Mouse (Mus musculus) c-Kit-negative CD71-positive TER-119-positive erythroid progenitor cells, embryonic 14.5 days (primary cell): ENCODE results near the gene Hs3st4.

Source experiments
- DNase-seq: peaks from one replicate; pipeline ENCODE4 v3.0.0-alpha.2; 2013; ENCODE audit warnings: low read depth, low spot score

The Hs3st4 gene

GRCm38 (mm10) chr7:123982461-123983038 lies at the start of gene Hs3st4:
Gene Hs3st4 (plus strand): TSS chr7:123982869.
- DNase-seq: no peak

DNA sequence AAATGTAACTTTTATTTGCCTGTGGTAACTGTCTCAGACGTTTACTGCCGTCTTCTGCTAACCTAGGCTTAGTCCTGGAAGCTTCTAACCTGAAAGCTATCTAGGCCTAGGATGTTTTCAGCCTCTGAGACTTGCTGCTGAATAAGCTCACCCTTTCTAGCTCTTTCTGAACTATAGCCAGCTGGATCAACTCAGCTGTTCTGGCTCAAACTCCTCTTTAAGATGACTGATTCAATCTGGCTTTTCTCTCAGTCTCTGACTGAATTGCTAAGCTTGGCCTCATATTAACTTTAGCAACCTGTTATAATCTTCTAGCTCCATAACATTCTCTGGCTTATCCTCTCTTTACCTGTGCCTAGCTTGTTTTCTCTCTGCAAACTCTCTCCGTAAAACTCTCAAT lies 35.8 kb upstream of the Hs3st4 start:
- no peak for DNase-seq

DNA sequence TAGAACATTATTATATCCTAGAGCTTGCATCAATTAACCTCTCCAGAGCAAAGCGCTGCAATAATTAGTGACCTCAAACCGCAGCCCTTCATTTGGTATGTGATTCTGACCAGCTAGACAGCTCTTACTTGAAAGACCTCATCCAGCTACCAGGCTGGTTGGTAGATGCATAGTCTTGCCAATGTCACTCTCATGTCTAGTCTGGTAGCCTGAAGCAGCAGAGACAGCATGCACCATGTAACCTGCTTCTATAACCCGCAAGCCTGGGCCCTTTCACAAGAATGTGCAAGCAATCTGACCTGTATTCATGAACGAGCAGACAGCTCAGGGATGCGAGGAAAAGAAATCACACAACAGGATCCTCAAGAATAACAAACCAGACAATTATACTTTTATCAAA lies 19.6 kb upstream of the Hs3st4 start:
- DNase-seq: no peak

GRCm38 (mm10) chr7:123964559-123965142 lies 18.0 kb upstream of the Hs3st4 start:
- no peak for DNase-seq

DNA sequence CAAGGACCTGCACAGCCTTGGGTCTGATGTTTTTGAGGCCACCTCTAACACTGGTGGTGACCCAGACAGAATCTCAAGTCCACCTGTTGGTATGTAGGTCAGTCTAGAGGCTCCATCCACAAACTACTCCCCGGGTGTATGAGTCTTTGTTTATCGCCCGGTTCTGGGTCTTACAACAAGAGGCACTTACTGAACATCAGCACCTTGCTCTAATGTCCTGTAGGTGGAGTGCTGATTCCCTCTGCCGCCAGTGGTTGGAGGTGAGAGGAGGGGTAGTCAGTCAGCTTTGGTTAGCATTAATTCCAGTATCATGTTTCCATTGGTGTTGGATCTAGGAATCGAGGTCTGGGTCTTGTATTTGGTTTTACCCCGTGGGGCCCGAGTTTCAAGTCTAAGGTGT lies 17.2 kb upstream of the Hs3st4 start:
- no peak for DNase-seq

GRCm38 (mm10) chr7:123975441-123975840 lies 7.2 kb upstream of the Hs3st4 start:
- no peak for DNase-seq

- DNase-seq: no peak
These were observed 1.2 kb upstream of the Hs3st4 start for GRCm38 (mm10) chr7:123981435-123981834.

GRCm38 (mm10) chr7:123982010-123982409 lies 659 bp upstream of the Hs3st4 start:
- no peak for DNase-seq

- DNase-seq: no peak
These were observed 743 bp downstream of the Hs3st4 start for GRCm38 (mm10) chr7:123983177-123984046.

- no peak for DNase-seq
These were observed 9.5 kb downstream of the Hs3st4 start for GRCm38 (mm10) chr7:123992121-123992520.

DNA sequence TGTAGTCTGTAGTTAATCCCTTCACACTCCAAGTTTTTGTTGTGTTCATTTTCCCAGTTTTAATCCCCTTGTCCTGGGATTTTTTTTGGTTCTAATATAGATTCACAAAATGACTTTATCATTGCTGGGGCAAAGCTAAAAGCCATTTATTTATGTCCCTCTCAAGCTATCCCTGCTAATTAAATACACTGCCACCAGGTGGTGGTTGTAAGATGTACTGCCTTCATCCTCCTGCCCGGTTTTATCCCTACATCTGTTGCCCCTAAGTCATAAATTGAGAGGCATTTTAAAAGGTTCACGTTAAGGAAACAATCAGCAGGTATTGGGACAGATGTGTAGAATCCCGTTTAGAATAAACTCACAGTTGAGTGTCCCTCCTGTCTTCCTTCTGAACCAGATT lies 14.6 kb downstream of the Hs3st4 start:
- DNase-seq: no peak

DNA sequence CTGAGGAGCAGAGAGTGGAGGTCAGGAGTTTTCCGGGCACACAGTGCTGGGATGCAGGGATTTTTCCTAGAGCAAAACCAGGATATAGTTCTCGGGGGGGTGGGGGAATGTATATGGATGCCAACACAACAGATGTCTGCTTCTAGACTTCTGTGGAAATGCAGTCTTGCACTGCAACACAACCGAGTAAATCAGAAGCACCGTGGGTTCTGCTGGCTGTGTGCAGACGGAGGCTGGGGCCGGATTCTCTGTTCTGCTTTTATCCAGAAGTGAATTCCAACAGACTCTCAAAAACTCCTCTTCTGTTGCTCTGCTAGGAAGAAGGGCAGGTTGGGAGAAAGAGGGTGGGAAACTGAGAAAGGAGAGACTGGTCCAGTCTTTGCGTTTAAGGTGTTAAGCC lies 15.9 kb downstream of the Hs3st4 start:
- no peak for DNase-seq

- no peak for DNase-seq
These were observed 44.2 kb downstream of the Hs3st4 start for GRCm38 (mm10) chr7:124026908-124027307.

DNA sequence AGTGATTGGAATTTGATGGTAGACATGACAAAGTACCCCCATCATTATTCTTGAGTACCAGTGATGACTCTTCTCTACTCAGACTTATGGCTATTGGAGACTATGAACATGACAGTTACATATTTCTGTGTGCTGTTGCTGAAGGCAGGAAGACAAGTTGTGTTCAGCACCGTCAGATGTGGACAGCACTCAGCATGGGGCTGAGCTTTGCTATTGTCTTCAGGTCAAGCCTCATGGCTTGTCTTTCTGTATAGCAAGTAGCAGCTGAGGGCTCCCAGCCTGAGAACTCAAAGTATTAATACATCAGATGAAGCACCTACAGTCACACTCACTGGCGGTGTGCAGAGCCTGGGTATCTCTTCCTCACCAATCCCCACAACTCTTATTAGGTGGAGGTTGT lies 49.6 kb downstream of the Hs3st4 start:
- no peak for DNase-seq

- DNase-seq: no peak
These were observed 50.7 kb downstream of the Hs3st4 start for GRCm38 (mm10) chr7:124033332-124033731.

- DNase-seq: no peak
These were observed 54.6 kb downstream of the Hs3st4 start for GRCm38 (mm10) chr7:124037281-124037700.

DNA sequence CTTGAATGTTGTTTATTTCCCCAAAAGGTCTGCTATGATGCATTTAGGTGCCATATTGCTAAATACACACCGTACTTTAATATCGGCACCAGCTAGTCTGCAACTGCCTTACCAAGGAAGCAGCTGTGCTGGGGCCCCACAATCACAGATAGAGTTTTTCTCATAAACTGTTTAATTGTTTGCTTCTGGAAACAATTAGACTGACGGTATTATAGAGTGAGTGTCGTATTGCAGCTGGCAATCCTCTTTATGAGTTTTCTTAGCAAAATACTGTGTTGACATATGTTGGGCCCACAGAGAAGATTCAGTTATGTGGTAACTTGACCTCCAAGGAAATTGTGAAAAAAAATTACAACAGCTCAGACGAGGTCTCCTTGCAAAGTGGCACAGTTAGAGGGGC lies 56.5 kb downstream of the Hs3st4 start:
- no peak for DNase-seq

GRCm38 (mm10) chr7:124047382-124047781 lies 64.7 kb downstream of the Hs3st4 start:
- no peak for DNase-seq

DNA sequence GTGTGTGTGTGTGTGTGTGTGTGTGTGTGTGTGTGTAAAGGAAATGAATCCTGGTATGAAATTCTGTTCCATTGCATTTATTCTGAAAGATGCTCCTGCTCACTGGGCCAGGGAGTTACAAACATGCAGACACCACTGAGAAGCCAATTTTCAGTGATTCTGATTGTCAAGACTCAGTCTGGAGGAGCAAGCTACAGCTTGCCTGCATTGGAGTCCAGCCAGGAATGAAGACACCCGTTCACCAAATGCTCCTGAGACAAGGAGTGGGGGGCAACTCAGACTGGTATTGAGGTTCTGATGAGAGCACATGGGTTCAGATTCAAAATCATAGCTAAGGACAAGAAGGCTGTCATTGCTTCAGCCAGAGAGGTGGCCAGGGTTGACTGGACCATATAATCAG lies 66.3 kb downstream of the Hs3st4 start:
- DNase-seq: no peak

- DNase-seq: no peak
These were observed 67.8 kb downstream of the Hs3st4 start for GRCm38 (mm10) chr7:124050421-124050820.

DNA sequence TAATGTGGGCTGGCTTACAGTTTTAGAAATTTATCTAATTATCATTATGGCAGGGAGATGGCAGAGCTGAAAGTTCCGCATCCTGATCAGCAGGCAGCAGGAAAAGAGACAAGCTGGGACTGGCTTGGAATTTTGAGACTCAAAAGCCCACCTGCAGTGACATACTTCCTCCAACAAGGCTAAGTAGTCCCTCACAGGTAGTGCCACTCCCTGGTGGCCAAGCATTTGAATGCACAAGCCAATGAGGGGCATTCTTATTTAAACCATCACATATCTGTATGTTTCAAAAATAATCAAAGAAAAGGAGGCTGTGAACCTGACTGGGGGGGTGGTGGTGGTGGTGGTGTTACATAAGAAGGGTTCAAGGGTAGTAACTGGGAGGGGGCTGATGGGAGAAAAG lies 101.1 kb downstream of the Hs3st4 start:
- no peak for DNase-seq

DNA sequence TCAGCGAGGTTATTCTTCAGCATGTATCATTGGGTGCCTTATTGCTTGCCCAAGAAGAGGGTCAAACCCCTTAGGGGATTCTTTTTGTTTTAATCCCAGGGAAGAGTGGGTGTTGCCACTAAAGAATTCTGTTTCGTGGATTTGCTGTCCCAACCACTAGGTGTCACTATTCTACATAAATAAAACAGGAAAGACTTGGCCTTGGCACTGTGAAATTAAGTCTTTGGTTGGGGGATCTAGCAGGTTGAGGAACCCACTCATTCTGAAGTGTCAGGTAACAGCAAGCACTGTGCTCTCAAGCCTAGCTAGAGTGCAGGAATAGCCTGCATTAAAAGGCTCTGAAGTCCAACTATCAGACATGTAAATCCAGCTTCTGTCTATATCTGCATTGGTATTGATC lies 146.3 kb downstream of the Hs3st4 start:
- DNase-seq: no peak

DNA sequence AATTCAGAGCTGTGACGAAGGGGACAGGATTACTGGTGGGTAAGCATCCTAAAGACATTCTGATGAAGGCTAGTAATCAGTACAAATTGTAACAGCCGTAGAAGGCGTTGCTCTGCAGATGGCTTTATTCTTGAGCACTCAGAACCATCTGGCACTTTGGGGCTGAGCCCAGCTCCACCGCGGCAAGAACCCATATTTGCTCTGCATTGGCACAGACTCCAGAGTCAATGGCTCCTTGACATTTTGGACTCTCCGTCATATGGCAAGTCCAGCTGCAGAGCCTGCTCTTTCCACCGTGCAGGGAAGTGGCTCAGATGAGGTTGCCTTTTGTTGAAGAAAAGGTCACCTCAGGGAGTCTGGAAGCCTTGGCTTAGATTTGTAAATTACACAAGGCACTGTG lies 148.6 kb downstream of the Hs3st4 start:
- no peak for DNase-seq
